Mouse (Mus musculus) testis, adult 2 months (tissue): ENCODE results near the gene Coro1b.

Experiments used
- CTCF ChIP-seq: fragments of 200-500 bp; IDR thresholded peaks from 2 replicates; pipeline ENCODE4 v1.5.1; 2012; ENCODE audit warnings: low read depth, mild to moderate bottlenecking, inconsistent platforms, low read length, moderate library complexity; ENCODE audit not compliant: control insufficient read depth, insufficient read depth, insufficient replicate concordance
- POLR2A ChIP-seq: fragments of 200-500 bp; IDR thresholded peaks from 2 replicates; pipeline ENCODE4 v1.6.1; 2012; ENCODE audit warnings: low read depth, mild to moderate bottlenecking, inconsistent platforms, low read length, moderate library complexity; ENCODE audit not compliant: control insufficient read depth

GRCm38 (mm10) chr19:4194776-4195650 is 46.6 kb downstream of the Coro1b start:
- TF ChIP-seq CTCF (no peak), POLR2A (no peak)
